Mouse (Mus musculus): ENCODE results near the gene Nsd1.
A peak's percentile ranks its signal among the peaks of the same experiment; 100 is the strongest.
"Not testable (repeated sequence)": the region's sequence is repeated elsewhere in the genome, so short reads cannot be mapped to it uniquely, and the experiment has no call there.

Gene Nsd1

GRCm38 (mm10) chr13:55209649-55210192 is at the start of gene Nsd1:
Gene Nsd1, plus strand, starts transcription at chr13:55209782.
- no peak for DNase-seq

GRCm38 (mm10) chr13:55162365-55162764 is 47.2 kb upstream of the Nsd1 start:
- DNase-seq, result no peak

GRCm38 (mm10) chr13:55163553-55163952 is 46.0 kb upstream of the Nsd1 start:
- DNase-seq, result no peak

GRCm38 (mm10) chr13:55165831-55166339 is 43.7 kb upstream of the Nsd1 start:
- no peak for DNase-seq

GRCm38 (mm10) chr13:55166806-55167725 is 42.5 kb upstream of the Nsd1 start:
- DNase-seq, result no peak

- no peak for DNase-seq
Observed at GRCm38 (mm10) chr13:55167798-55168197, 41.8 kb upstream of the Nsd1 start.

GRCm38 (mm10) chr13:55168255-55168654 is 41.3 kb upstream of the Nsd1 start:
- DNase-seq, result no peak

GRCm38 (mm10) chr13:55168958-55169369 is 40.6 kb upstream of the Nsd1 start:
- DNase-seq, result peak; percentile 93

- peak; percentile 86 for DNase-seq
Observed at GRCm38 (mm10) chr13:55171517-55172335, 37.9 kb upstream of the Nsd1 start.

GRCm38 (mm10) chr13:55172336-55172770 is 37.2 kb upstream of the Nsd1 start:
- DNase-seq, result no peak

- DNase-seq, result no peak
Observed at GRCm38 (mm10) chr13:55174347-55174746, 35.2 kb upstream of the Nsd1 start.

- no peak for DNase-seq
Observed at GRCm38 (mm10) chr13:55176265-55176664, 33.3 kb upstream of the Nsd1 start.

GRCm38 (mm10) chr13:55177903-55178496 is 31.6 kb upstream of the Nsd1 start:
- peak; percentile 22 for DNase-seq

GRCm38 (mm10) chr13:55178556-55178955 is 31.0 kb upstream of the Nsd1 start:
- peak; percentile 87 for DNase-seq

- no peak for DNase-seq
Observed at GRCm38 (mm10) chr13:55179591-55179990, 30.0 kb upstream of the Nsd1 start.

- DNase-seq, result no peak
Observed at GRCm38 (mm10) chr13:55181786-55182172, 27.8 kb upstream of the Nsd1 start.

- DNase-seq, result peak; percentile 86
Observed at GRCm38 (mm10) chr13:55182173-55182894, 27.2 kb upstream of the Nsd1 start.

GRCm38 (mm10) chr13:55183382-55183781 is 26.2 kb upstream of the Nsd1 start:
- DNase-seq, result no peak

- DNase-seq, result not testable (repeated sequence)
Observed at GRCm38 (mm10) chr13:55187062-55187461, 22.5 kb upstream of the Nsd1 start.

GRCm38 (mm10) chr13:55189531-55190107 is 20.0 kb upstream of the Nsd1 start:
- DNase-seq, result no peak

GRCm38 (mm10) chr13:55190121-55190868 is 19.3 kb upstream of the Nsd1 start:
- peak; percentile 97 for DNase-seq

All from retina, postnatal 1 day (tissue).